Mouse (Mus musculus) thymus, postnatal 14 days (tissue): ENCODE results near the gene Gm20425.
"Not testable (repeated sequence)": the region's sequence is repeated elsewhere in the genome, so short reads cannot be mapped to it uniquely, and the experiment has no call there.

Source experiments
- DNase-seq: peaks from one replicate; pipeline ENCODE4 v3.0.0; 2021

The Gm20425 gene

DNA sequence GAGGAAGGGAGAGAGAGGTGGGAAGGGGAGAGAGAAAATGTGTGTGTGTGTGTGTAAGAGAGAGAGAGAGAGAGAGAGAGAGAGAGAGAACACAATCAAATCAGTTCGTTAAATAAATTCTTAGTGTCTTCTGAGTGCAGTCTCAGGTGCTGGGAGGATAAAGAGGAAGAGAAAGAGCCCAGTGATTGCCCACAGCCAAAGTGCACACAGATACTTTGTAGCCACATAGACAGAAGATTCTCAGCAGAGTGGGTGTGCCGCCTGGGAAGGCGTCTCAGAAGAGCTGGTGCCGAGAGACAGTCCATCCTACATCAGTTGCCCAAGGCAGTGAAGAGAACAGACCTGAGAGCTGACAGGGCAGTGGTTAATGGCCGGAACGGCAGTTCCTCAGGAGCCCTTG, 15.8 kb downstream of the Gm20425 start:
- no peak for DNase-seq

DNA sequence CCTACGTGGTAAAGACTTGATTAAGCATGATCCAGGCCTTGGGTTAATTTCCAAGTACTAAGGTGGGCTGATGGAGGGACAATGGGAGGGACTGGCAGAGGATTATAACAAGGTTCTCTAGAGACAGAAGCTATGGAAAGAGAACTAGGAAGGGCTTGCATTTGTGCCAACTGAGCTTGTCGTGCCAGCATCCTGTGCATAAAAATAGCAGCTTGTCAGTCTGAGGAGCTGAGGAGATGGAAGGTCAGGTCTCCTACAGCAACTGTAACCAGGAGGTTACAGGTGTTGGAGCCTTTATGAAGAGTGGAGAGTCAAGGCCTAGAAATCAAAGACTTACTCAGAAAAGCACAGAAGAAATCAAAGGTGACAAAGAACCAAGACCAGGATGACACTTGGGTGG, 16.5 kb downstream of the Gm20425 start:
- DNase-seq: no peak

DNA sequence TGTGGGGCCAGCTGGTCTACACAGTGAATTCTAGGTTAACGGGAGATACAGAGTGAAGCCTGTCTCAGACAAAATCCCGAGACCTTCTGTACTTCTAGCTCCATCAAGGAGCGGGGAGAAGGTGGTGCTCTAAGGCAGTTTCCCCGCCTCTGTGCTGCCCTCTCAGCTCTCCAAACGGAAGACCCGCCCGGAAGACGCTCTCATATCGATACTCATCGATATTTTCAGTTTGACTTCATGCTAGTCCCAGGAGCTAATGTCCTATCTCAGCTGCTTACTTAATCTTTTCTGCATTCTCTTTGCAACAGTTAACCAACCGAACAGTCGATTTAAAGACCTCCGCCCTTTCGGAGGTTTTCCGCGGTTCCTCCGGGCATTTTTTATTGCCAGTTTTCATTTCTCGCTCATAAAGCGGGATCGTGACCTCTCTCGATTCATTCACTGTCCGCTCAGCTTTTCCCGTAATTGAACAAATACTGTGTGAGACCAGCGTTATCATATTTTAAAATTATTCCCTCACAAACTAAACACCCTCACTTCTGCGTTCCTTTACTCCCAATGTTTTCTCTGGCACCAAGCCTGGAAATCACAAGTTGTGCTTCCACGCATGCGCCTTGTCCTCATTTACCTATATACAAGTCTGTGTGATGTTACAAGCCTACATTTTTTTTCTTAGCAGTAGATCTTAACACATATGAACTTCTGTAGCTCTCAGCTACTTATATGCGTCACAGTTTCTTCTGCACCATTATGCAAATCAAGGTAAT, 17.3 kb downstream of the Gm20425 start:
- no peak for DNase-seq

DNA sequence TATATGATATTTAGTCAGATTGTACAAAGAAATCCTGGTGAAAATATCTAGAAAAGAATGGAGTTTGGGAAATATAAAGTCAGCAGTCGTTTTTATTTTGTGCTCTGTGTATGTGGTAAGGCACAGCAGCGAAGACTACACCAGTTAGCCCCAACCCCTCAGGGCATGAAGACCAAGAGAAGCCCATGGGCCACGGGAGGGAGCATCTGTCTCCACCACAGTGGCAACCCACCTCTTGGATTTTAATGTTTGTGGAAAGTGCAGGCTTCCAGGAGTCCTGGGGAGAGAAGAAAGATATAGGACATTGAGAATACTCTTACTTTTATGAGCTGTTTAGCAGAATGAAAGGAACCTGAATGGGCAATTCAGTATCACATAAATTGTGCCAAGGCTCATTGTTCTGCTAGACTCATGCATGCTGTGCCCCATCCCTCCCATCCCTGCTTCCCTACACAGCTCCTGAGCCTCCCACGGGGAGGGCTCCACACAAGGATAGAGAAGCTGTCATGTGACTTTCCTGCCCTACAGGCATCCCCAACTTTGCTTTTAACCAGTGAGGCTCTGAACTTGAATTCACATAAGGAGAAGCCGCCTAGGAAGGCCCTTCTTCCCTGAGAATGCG, 21.2 kb downstream of the Gm20425 start:
- no peak for DNase-seq

DNA sequence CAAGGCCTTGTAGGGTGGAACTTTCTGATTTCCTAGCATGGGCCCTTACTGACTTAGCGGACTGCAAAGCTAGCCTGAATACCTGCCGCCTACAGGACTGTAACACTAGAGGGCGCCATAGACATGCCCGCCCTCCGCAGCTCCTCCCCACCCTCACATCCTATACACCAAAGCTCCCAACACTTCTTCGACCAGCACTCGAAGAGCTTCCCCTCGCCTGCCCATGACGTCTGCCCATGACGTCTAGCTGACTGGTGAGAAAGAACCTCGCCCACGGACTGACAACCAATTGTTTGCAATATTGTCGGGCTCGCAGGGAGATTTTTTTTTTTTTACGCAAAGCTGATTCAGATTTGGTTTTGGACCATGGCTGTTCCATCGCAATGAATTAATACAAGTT, 22.3 kb downstream of the Gm20425 start:
- DNase-seq: peak; percentile 81

DNA sequence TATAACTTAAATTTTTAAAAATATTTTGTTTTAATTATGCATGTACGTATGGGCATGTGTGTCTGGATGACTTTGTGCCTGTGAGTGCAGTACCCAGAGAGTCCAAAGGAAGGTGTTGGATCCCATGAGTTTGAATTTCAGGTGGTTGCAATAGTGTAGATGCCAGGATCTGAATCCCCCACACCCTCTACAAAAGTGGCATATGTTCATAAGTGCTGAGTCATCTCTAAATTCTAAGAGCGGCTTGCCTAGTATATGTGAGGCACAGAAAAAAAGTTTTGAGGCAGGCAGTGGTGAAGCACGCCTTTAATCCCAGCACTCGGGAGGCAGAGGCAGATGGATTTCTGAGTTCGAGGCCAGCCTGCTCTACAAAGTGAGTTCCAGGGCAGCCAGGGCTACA, 24.3 kb downstream of the Gm20425 start:
- DNase-seq: no peak

DNA sequence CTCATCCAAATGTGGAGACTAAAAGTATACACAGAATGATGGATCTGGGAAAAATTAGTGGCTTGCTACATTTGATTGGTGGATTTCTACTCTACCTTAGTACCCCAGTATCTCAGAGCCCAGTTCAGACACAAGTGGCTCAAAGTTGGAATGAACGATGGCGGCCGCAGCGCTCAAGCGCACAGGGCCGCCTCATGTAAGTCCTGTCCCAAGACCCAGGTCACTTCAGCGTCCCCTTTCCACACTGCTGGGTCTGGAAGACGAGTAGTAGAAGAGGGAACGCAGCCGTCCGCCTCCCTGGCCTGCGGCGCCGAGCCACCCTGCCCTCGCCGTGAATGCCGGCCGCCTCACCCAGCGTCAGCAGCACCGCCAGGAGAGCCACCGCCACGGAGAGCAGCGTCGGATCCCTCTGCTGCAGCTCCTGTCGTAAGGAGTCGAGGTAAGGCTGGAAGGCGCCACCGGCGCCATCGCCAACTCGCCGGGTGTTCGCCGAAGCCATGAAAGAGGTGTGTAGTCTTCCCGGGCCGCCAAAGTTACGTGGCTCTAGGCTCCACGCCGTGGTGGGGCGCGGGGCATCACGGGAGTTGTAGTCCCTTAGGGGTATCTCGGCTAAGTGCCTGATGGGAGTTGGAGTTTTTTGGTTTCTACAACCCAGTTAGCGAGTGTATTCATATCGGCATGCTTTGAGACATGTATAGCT, 28.4 kb downstream of the Gm20425 start, which contains the start of gene Srprb:
Gene Srprb, minus strand, starts transcription at position 577 of the 700 bp plus-strand sequence.
- peak; percentile 96 for DNase-seq

DNA sequence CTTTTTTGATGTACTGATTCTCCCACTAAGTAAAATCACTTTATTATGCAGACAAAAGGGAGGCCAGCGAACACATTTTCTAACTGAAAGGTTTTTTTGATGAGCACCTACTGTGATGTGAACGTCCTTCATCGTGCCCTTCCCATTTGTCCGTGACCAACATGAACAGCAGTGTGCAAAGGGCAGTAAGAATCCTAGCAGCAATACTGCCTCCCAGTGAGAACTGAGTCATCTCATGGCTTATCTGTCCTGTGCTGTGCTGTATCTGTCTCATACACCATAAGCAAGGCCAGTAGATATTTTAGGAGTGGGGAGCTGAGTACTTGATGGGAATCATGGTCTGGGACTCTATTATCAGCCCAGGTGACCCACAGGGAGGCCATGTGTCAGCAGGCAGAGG, 41.7 kb downstream of the Gm20425 start:
- no peak for DNase-seq

DNA sequence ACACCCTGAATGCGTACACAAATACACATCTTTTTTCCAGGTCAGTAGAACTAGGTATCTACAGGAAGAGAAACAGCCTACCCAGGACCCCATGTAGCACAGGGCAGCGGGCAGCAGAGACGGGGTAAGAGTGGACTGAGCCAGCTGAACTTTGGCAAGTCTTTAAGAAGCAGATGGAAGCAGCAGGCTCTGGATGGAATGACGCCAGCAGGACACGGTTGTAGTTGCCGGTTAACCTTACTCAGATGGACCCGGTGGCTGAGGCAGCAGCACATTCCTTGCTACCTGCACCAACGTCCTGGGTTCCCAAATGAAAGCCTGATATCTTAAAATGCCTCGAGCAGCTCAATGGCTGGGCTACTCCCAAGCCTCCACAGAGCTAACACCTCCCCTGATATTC, 43.4 kb downstream of the Gm20425 start:
- no peak for DNase-seq

DNA sequence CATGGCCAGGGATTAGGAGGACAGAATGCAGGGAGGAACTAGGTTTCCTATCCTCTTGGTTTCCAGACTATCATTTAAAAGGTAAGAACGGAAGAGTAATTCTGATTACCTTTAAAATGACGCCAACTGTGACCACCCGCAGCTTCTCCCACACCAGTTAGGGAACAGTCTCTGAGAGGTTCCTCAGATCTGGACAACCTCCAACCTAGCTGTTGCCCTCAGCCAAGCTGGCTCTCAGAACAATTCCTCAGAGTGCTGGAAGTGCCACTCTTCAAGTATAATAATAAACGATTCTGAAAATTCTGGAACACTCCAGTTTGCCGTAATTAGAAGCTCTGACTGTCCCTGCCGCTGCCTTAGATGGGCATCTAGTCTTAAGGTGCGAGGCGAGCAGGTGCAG, 44.2 kb downstream of the Gm20425 start:
- no peak for DNase-seq

DNA sequence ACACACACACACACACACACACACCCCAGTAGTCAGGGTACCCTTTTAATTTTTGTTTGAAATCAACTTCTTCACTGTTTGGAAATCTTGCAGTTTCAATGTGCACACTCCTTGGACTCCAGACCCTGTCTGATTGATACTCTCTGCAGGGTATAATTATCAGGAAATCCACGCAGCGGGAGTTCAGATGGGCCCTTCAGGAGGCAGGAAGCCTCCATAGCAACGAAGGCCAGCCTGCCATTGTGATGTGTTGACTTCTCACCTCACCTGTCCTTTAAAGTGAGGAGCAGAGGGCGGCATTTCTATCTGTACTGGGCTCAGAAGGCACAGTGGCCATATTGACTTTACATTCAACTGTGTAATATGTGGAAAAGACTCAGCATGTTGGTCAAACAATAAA, 45.3 kb downstream of the Gm20425 start:
- no peak for DNase-seq

DNA sequence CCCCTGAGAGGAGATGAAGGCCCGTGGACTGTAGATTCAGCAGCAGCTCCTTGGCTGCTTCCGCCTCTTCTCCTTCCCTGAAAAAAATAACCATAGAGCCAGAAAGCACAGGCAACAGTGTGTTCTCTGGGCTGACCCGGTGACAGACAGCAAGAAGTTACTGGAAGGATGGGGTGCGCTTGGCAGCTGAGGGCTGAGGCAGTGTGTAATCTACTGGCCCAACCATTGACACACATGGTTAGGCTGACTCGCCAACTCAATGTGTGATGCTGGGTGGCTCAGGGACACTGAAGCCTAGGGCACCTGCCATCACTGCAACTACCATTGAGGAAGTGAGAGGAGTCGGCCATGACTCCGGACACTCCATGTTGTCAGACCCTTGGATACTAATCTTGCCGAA, 48.2 kb downstream of the Gm20425 start:
- no peak for DNase-seq

DNA sequence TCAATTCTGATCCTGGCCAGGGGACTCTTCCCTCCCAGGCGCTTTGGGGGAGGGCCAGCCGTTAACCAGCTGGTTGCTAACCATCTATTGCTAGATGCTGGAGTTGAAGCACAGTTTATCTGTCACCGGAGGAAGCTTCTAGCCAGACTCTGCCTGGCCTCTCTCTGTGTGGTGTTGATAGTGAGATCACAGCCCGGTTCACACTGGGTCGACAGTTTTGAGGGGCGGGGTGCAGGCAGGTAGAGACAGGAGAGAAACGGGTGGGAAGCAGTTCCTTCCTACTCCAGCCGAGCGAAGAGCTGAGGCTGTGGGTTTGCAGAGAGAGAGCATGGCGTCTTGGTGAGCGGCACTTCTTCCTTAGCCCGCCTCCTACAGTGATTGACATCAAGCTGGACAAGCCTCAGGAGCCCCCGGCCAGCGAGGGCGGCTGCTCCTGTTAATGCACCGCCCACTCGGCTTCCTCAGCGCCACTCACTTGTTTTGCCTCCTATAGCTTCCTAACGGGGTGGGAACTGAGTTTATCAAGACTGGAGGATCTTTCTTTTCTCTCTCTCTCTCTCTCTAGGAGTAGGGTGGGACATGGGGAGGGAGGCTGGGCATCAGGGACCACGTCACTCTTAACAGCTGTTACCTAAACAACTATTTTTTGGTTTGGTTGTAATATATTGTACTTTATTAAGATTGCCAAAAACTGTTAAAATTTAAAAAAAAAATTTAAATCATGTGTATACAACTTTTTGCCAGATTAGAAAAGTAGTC, 49.1 kb downstream of the Gm20425 start:
- peak; percentile 64 for DNase-seq

DNA sequence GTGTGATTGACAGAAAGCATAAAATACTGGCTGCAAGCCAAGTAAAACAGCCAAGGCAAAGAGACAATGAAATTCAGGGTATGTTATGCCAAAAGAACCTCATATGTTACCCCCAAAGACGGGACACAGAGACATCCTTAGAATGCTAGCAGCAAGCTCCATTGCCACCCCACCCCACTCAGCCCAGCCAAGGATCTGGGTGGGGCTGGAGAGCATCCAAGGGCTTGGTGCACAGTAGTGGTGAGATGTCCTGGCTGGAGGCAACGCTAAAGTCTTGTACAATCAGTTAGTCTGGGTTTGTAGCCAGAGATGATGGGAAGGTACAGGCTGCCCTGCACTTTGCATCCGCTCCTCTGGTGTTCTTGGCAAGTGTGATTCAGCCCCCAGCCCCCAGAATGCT, 49.8 kb downstream of the Gm20425 start:
- DNase-seq: no peak

DNA sequence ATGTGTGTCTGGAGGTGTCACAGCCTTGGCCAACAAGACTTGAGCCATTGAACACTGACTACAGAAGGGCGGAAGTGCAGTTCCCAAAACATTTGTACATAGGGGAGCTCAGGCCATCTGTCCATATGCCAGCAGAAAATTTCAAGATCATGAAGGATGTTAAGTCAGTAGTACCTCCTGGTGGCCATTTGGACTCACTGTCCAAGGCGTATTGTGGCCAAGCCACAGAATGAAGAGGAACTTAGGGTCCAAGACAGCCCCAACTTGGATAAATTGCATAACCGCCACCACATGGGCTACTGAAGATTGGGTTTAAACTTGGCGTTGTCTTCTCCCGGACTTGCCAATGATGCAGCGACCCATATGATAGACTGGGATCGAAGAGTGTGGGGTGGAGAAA, 54.4 kb downstream of the Gm20425 start:
- no peak for DNase-seq

DNA sequence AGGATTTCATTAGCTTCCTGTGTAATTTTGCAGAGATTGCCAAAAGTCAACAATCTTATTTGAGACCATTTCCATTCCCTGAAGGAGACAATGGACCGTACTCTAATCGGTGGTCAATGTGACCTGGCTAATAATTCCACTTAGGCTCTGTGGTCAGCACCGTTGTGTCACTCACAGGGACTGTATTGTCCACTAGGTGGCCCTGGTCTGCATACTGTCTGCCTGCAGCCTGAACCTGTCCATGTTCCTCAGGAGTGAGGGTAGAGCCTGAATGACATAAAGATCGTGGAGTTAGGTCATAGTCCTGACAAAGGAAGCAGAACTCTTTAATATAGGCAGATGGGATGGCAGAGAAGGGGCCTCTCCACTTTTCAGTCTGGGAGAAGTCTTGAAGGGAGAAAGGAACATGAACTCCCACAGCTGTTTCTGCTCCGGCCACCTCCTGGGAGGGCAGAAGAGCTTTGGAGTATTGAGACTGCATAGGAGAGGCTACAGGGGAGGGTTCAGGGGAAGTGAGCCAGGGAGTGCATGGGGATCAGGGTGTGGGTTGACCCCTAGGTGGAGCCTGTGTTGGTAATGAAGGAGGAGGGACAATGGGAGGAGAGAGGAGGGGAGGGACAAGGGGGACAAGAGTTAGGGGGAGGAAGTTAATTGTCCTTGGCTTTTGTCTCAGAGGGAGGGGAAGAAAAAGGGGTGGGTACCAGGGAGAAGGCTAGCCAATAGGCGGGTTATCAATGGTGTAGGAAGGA, 55.2 kb downstream of the Gm20425 start:
- no peak for DNase-seq

DNA sequence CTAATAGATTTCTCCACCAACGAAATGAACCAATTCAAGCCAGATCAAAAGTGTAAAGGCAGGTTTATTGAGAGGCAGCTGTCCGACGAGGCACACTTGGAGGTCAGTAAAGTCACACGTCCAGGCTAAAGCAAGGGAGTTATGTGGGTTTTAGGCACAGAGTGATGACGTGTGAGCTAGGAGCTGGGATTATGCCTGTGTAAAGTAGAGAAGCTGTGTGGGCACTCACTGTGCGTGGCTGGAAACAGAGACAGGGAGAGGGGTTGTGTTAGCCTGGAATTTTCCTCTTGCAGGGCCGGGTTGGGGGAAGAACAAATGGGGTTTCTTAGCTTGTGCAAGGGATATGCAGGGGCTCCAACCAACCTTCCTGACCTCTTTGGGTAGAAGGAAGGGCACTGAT, 61.3 kb downstream of the Gm20425 start:
- DNase-seq: no peak

DNA sequence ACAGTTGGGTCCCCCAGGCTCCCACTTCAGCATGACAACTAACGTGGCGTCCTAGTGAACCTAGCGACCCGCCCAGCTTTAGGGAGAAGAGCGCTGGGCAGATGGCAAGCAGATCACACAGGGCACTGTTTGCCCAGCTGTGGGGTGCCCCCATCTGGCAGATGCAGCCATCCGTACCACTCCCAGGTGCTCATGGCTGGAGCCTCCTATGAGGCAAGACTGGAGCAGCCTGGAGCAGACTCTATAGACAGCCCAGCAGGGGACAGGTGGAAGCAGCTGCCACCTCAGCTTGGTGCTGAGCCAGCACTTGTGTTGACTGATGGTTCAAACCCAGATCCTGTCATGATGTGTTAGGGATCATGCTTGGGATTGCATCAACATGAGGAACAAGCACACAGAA, 62.1 kb downstream of the Gm20425 start:
- no peak for DNase-seq

DNA sequence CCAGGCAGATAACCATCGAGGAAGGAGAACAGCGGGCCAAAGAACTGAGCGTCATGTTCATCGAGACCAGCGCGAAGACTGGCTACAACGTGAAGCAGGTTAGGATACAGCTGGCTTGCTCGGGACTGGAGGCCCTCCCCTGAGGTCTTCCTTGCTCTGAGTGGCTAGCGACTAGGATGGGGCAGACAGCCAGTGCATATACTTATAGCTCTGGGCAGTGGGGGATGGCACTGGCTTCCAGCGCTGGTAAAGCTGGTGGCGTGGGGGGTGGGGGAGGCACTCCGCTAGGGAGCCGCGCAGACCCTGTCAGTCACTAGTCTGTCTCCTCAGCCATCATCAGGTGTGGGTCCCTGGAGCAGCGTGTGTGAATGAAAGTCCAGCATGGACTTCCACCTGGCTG, 66.3 kb downstream of the Gm20425 start:
- no peak for DNase-seq

DNA sequence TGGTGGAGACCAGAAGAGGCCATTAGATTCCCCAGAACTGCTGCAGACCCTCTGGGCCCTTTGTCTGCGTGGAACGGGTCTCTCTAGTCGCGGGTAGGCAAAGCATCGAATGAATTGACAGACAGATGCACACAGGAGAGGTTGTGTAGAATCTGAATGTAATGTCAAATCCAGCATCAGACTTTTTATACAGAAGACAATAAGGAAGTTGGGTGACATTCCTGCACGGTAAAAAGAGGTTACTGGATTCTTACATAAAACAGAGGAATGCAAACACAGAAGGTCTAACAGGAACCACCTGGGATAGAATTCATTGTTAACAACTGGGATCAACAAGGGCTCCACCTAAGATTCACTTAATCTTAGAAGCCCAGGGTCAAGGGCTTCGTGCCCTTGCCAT, 74.9 kb downstream of the Gm20425 start:
- not testable (repeated sequence) for DNase-seq

DNA sequence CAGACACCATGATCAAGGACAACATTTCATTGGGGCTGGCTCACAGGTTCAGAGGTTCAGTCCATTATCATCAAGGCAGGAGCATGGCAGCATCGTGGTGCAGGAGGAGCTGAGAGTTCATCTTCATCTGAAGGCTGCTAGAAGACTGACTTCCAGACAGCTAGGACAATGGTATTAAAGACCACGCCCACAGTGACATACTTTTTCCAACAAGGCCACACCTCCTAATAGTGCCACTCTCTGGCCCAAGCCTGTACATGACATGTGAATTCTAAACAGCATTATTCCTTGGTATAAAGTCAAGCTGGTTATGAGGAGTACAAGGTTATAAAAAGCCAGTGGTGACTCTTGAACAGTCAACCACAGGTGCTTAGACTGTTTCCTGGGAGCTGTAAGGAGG, 75.5 kb downstream of the Gm20425 start:
- DNase-seq: no peak

DNA sequence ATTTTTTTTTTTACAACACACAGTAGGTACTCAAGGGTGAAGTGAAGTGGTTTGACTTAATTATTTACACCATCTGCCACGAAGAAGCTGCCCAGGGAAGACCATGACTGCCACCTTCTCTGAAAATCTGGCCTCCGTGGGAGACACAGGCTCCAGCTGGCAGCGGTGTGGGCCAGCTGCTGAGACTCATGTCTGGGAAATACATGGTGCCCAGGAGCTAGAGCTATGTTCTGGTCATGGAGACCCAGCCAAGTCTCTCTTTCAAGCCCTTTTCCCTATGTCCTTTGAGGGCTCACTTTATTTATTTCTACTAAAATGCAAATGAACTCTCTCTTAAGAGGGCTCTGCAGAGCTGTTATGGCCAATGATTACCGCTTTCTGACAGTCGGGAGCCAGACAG, 76.8 kb downstream of the Gm20425 start:
- DNase-seq: no peak
